Mouse (Mus musculus) bone marrow macrophage, adult 2 months (primary cell): ENCODE results near the gene Tmem56.

Experiments
- CTCF ChIP-seq: IDR thresholded peaks from 2 replicates; pipeline ENCODE4 v1.5.1; 2012; ENCODE audit warnings: low read depth, mild to moderate bottlenecking, low read length, moderate library complexity
- POLR2A ChIP-seq: IDR thresholded peaks from 2 replicates; pipeline ENCODE4 v1.6.1; 2012; ENCODE audit warnings: mild to moderate bottlenecking, low read depth, low read length, borderline replicate concordance

DNA sequence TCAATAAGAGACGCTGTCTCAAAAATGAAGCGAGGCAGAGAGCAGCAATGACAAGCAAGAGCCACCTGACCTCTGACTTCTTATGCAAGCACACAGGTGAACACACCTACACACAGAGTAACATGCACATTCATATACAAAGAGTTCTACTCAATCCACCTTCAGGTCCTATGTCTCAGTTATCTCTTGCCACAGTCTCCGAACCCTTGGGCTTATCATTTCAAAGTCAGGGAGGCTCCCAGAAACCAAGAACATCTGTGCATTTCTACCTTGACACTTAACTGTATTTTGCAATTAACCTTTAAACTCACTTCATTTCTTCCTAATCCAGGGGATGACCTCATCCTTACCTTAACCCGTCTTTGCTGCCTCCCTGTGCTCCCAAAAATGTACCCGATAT is 15.6 kb downstream of the Tmem56 start:
- no peak for TF ChIP-seq CTCF
- no peak for TF ChIP-seq POLR2A
